Mouse (Mus musculus) embryonic fibroblast, embryonic 13.5 days (primary cell): ENCODE results near the gene Rab37.

Experiments
- CTCF ChIP-seq: IDR thresholded peaks from 2 replicates; pipeline ENCODE4 v1.5.1; 2011; ENCODE audit warnings: mild to moderate bottlenecking, control low read depth, low read length, moderate library complexity, borderline replicate concordance; ENCODE audit not compliant: insufficient read depth
- POLR2A ChIP-seq: IDR thresholded peaks from 2 replicates; pipeline ENCODE4 v1.6.1; 2011; ENCODE audit warnings: low read depth, mild to moderate bottlenecking, control low read depth, low read length, moderate library complexity

DNA sequence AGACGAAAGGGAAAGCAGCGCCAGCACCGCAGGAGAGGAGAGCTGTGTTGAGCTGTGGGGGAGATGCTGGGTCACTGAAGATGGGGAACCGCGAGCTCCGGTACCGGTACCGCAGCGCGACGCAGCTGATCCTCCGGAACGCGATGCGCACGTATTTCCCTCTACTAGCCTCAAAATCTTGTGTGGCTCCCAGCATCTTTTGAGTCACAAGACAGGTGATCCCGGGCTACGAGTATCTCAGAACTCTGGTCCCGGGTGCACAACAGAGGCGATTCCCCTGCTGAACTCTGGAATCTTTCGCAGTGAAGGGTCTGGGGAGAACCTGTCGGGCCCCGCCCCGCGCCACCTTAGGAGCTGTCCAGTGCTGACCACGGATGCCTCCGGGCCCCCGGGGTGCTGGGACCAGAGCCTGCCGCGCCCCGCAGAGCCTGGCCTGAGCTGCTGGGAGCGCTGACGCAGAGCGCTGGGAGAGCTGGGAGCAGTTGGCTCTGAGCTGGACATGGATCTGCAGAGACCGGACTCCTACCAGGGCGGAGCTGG lies at the start of gene Rab37:
- TF ChIP-seq CTCF (no peak), POLR2A (no peak)
